Mouse (Mus musculus): ENCODE data around the gene Eef1akmt1. TPM values are rescaled to one million over a fixed set of nuclear protein-coding genes. Genes with fewer than 3 reads are reported as not detected.

Eef1akmt1 gene
- total and polyA plus RNA-seq, 3 experiments: 1.1 to 39.7 (median 19.1) TPM

DNA sequence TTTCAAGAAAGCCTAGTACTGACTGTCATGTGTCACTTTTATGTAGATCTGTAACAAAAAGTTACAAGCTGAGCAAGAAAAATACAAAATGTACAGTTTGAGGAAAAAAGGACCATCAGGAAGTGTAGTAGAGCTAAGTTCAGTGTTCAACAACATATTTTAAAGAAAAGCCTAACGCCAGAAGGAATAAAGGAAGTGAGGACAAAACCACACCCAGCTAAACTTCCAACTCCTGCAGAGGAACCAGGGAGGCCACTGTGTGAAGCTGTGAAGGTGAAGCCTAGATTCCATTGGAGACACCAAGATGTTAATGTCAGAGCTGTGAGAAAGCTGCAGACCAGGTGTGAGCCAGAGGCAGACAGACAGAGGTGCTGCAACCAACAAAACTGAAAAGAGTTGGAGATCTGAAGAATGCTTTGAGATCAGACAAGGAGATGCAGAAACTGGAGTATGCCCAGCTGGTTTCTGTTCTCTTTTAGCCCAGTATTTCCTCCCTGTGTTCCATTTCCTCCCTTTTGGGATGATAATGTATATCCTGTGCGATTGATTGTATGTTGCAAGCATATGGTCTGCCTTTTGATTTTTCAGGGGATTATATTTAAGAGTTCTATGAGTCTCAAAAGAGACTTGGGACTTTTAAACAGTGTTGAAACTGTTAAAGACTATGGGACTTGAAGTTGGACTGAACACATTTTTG is 5.1 kb upstream of the Eef1akmt1 start:
- H3K36me3 ChIP-seq (replicated peaks): peaks cover 51% of the 10 kb centered on the region
- TF ChIP-seq GATA2 (IDR thresholded peaks at IDR 0.05; ENCODE audit: borderline replicate concordance, low read depth, low read length) (no peak), CTCF (IDR thresholded peaks at IDR 0.05; ENCODE audit: low read depth, low read length) (no peak), TAL1 (conservative IDR thresholded peaks at IDR 0.05; ENCODE audit: low read depth, low read length) (no peak), POLR2AphosphoS5 (IDR thresholded peaks at IDR 0.05; ENCODE audit: insufficient replicate concordance, low read depth, low read length) (no peak), GATA1 (IDR thresholded peaks at IDR 0.05; ENCODE audit: borderline replicate concordance, low read length) (no peak)
- H3K9me3 ChIP-seq (replicated peaks): no peaks in the 10 kb centered on the region
- no peak overlapping the region for H3K4me3 ChIP-seq (ENCODE audit: low read depth, low read length)
- no peak for ATAC-seq (ENCODE audit: extremely low read depth, insufficient number of reproducible peaks, low FRiP score, poor library complexity, severe bottlenecking)
- H3K4me1 ChIP-seq (ENCODE audit: insufficient read depth, low read depth, low read length): peaks cover 12% of the 10 kb centered on the region; the same call in 1 of the 2 replicates
- no peak for DNase-seq (ENCODE audit: low spot score)
- H3K27me3 ChIP-seq (ENCODE audit: insufficient read depth, low read length): no peaks in the 10 kb centered on the region

DNA sequence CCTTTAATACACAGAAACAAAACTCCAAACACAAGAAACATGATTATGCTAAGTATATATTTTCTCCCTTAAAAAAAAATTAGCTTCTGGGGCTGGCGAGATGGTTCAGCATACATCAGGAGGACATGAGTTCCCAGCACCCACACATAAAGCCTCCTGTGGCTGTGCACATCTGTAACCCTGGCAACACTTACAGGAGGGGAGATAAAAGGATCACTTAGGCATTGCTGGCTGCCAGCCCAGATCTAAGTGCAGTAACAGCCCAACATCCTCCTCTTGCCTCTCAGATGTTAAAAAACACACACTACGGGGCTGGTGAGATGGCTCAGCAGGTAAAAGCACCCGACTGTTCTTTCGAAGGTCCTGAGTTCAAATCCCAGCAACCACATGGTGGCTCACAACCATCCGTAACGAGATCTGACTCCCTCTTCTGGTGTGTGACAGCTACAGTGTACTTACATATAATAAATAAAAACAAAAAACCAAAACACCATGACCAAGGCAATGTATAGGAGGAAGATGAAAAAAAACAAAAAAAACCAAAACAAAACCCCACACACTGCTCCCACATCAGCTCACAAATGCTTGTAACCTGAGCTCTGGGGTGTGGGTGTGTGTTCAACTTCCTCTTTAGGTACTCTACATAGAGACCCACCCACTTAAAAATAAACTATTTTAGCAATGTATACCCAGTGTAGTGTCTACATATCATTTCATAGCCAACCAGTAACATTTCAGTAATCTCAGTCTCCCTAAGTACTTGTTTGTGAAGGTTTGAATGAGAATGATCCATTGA is 3.6 kb upstream of the Eef1akmt1 start:
- Histone ChIP-seq H3K36me3 (replicated peaks) (peaks cover 38% of the 10 kb centered on the region), H3K27me3 (ENCODE audit: insufficient read depth, low read length) (no peaks in the 10 kb centered on the region), H3K4me1 (ENCODE audit: insufficient read depth, low read depth, low read length) (peaks cover 21% of the 10 kb centered on the region), H3K9me3 (replicated peaks) (no peaks in the 10 kb centered on the region), H3K4me3 (ENCODE audit: low read depth, low read length) (no peak overlapping the region)
- TF ChIP-seq GATA1 (IDR thresholded peaks at IDR 0.05; ENCODE audit: borderline replicate concordance, low read length) (no peak), GATA2 (IDR thresholded peaks at IDR 0.05; ENCODE audit: borderline replicate concordance, low read depth, low read length) (no peak), POLR2AphosphoS5 (IDR thresholded peaks at IDR 0.05; ENCODE audit: insufficient replicate concordance, low read depth, low read length) (no peak), CTCF (IDR thresholded peaks at IDR 0.05; ENCODE audit: low read depth, low read length) (no peak), TAL1 (conservative IDR thresholded peaks at IDR 0.05; ENCODE audit: low read depth, low read length) (no peak)
- no peak for ATAC-seq (ENCODE audit: extremely low read depth, insufficient number of reproducible peaks, low FRiP score, poor library complexity, severe bottlenecking)
- DNase-seq (ENCODE audit: low spot score): no peak

GRCm38 (mm10) chr14:57565626-57566025 is 5.8 kb downstream of the Eef1akmt1 start:
- H3K9me3 ChIP-seq (replicated peaks): no peaks in the 10 kb centered on the region
- H3K36me3 ChIP-seq (replicated peaks): peaks cover 59% of the 10 kb centered on the region
- ATAC-seq (ENCODE audit: extremely low read depth, insufficient number of reproducible peaks, low FRiP score, poor library complexity, severe bottlenecking): no peak
- TF ChIP-seq CTCF (IDR thresholded peaks at IDR 0.05; ENCODE audit: low read depth, low read length) (no peak), TAL1 (conservative IDR thresholded peaks at IDR 0.05; ENCODE audit: low read depth, low read length) (no peak), POLR2AphosphoS5 (IDR thresholded peaks at IDR 0.05; ENCODE audit: insufficient replicate concordance, low read depth, low read length) (no peak), GATA1 (IDR thresholded peaks at IDR 0.05; ENCODE audit: borderline replicate concordance, low read length) (no peak), GATA2 (IDR thresholded peaks at IDR 0.05; ENCODE audit: borderline replicate concordance, low read depth, low read length) (no peak)
- H3K27me3 ChIP-seq (ENCODE audit: insufficient read depth, low read length): no peaks in the 10 kb centered on the region
- peaks cover 6% of the 10 kb centered on the region for H3K4me1 ChIP-seq (ENCODE audit: insufficient read depth, low read depth, low read length)
- H3K4me3 ChIP-seq (ENCODE audit: low read depth, low read length): no peak overlapping the region
- DNase-seq (ENCODE audit: low spot score): no peak

DNA sequence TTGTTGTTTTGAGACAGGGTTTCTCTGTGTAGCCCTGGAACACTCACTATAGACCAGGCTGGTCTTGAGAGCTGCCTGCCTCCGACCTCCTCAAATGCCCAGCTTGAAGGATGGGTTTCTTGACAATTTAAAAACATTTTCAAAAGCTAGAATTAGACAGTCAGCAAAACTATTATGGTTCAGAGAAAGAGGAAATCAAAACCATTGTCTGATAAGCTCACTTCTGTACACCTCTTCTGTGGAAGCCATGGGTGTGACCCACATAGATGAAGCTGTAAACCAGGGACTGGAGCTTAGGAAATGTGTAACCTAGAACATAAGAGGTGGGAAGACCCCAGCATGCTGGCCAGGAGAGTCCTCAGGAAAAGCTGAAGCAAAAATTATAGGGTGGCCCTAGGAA is 14.5 kb downstream of the Eef1akmt1 start:
- ATAC-seq (ENCODE audit: extremely low read depth, insufficient number of reproducible peaks, low FRiP score, poor library complexity, severe bottlenecking): no peak
- no peaks in the 10 kb centered on the region for H3K9me3 ChIP-seq (replicated peaks)
- DNase-seq (ENCODE audit: low spot score): no peak
- no peaks in the 10 kb centered on the region; the same call in 1 of the 2 replicates for H3K4me1 ChIP-seq (ENCODE audit: insufficient read depth, low read depth, low read length)
- H3K36me3 ChIP-seq (replicated peaks): peaks cover 62% of the 10 kb centered on the region
- TF ChIP-seq POLR2AphosphoS5 (IDR thresholded peaks at IDR 0.05; ENCODE audit: insufficient replicate concordance, low read depth, low read length) (no peak), GATA1 (IDR thresholded peaks at IDR 0.05; ENCODE audit: borderline replicate concordance, low read length) (no peak), TAL1 (conservative IDR thresholded peaks at IDR 0.05; ENCODE audit: low read depth, low read length) (no peak), CTCF (IDR thresholded peaks at IDR 0.05; ENCODE audit: low read depth, low read length) (no peak), GATA2 (IDR thresholded peaks at IDR 0.05; ENCODE audit: borderline replicate concordance, low read depth, low read length) (no peak)
- H3K27me3 ChIP-seq (ENCODE audit: insufficient read depth, low read length): no peaks in the 10 kb centered on the region
- H3K4me3 ChIP-seq (ENCODE audit: low read depth, low read length): no peak overlapping the region

DNA sequence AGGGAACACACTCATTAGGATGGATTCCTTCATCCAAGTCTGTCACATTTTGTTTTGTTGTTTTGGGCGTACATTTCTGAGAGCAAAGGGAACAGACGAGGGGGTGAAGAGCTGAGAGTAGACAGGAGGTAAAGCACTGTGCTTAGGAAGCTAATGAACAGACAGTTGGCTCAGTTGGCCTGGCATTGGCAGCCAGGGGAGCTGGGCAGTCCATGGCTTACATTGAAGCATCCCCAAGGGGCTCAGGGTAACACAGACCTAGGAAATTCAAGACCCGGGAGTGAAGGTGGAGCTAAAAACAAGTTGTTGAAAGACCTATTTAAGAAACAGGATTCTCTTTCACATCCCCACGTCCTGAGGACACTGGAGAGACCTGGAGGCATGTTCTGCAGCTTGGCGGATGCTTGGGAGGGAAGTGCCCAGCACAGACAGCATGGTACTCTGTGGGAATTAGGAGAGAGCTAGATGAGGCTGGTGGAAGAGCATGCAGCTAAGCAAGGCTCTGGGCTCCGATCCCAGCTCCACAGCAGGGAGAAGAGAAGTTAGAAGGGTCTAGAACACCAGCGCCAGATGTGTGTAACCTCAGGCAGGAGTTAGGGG is 15.8 kb downstream of the Eef1akmt1 start:
- Histone ChIP-seq H3K4me1 (ENCODE audit: insufficient read depth, low read depth, low read length) (no peaks in the 10 kb centered on the region; the same call in 1 of the 2 replicates), H3K9me3 (replicated peaks) (no peaks in the 10 kb centered on the region), H3K4me3 (ENCODE audit: low read depth, low read length) (no peak overlapping the region), H3K36me3 (replicated peaks) (peaks cover 55% of the 10 kb centered on the region), H3K27me3 (ENCODE audit: insufficient read depth, low read length) (no peaks in the 10 kb centered on the region)
- TF ChIP-seq TAL1 (conservative IDR thresholded peaks at IDR 0.05; ENCODE audit: low read depth, low read length) (no peak), CTCF (IDR thresholded peaks at IDR 0.05; ENCODE audit: low read depth, low read length) (no peak)
- ATAC-seq (ENCODE audit: extremely low read depth, insufficient number of reproducible peaks, low FRiP score, poor library complexity, severe bottlenecking): no peak
- DNase-seq (ENCODE audit: low spot score): no peak

- Histone ChIP-seq H3K27me3 (ENCODE audit: insufficient read depth, low read length) (no peaks in the 10 kb centered on the region), H3K9me3 (replicated peaks) (no peaks in the 10 kb centered on the region), H3K36me3 (replicated peaks) (peaks cover 58% of the 10 kb centered on the region), H3K4me1 (ENCODE audit: insufficient read depth, low read depth, low read length) (no peaks in the 10 kb centered on the region; the same call in 1 of the 2 replicates), H3K4me3 (ENCODE audit: low read depth, low read length) (no peak overlapping the region)
- TF ChIP-seq GATA1 (IDR thresholded peaks at IDR 0.05; ENCODE audit: borderline replicate concordance, low read length) (no peak), GATA2 (IDR thresholded peaks at IDR 0.05; ENCODE audit: borderline replicate concordance, low read depth, low read length) (no peak), POLR2AphosphoS5 (IDR thresholded peaks at IDR 0.05; ENCODE audit: insufficient replicate concordance, low read depth, low read length) (no peak), TAL1 (conservative IDR thresholded peaks at IDR 0.05; ENCODE audit: low read depth, low read length) (no peak), CTCF (IDR thresholded peaks at IDR 0.05; ENCODE audit: low read depth, low read length) (no peak)
- ATAC-seq (ENCODE audit: extremely low read depth, insufficient number of reproducible peaks, low FRiP score, poor library complexity, severe bottlenecking): no peak
- DNase-seq (ENCODE audit: low spot score): no peak
Measured at GRCm38 (mm10) chr14:57554434-57554833, 17.0 kb downstream of the Eef1akmt1 start.

All from G1E (cell line).